Mouse (Mus musculus): Measurements from ENCODE around the gene Suco.

GRCm38 (mm10) chr1:161771293-161771692 lies 105.2 kb downstream of the Suco start:
- TF ChIP-seq CTCF (IDR thresholded peaks at IDR 0.05; ENCODE audit: low read depth) (no peak), EP300 (IDR thresholded peaks at IDR 0.05; ENCODE audit: low read depth) (no peak)
